Mouse (Mus musculus): ENCODE data around the gene Tmem178.

Gene Tmem178

GRCm38 (mm10) chr17:80997226-80997625 is 52.8 kb downstream of the Tmem178 start:
- DNase-seq (ENCODE audit: low spot score), result no peak

GRCm38 (mm10) chr17:80998958-80999357 is 54.5 kb downstream of the Tmem178 start:
- no peak for DNase-seq (ENCODE audit: low spot score)

GRCm38 (mm10) chr17:81001010-81001409 is 56.6 kb downstream of the Tmem178 start:
- DNase-seq (ENCODE audit: low spot score), result no peak

DNA sequence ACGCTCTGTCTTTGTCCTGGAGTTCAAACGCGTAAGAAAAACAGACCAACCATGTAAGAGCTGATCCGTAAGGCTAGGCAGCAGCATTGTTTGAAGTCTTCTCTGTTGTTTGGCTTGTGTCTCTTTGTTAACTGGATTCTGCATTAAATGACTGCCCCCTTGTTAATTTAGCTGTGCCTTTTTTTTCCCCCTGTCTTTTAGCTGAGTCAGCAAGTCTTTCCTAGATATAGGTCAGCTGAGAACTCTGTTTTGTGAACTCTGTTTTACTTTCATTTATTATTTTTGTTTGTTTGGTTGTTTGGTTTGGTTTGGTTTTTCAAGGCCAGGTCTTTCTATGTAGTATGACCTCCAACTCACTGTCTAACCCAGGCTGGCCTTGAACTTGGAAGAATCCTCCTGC is 57.2 kb downstream of the Tmem178 start:
- DNase-seq (ENCODE audit: low spot score), result no peak

- no peak for DNase-seq (ENCODE audit: low spot score)
These were observed 57.7 kb downstream of the Tmem178 start for GRCm38 (mm10) chr17:81002130-81002529.

DNA sequence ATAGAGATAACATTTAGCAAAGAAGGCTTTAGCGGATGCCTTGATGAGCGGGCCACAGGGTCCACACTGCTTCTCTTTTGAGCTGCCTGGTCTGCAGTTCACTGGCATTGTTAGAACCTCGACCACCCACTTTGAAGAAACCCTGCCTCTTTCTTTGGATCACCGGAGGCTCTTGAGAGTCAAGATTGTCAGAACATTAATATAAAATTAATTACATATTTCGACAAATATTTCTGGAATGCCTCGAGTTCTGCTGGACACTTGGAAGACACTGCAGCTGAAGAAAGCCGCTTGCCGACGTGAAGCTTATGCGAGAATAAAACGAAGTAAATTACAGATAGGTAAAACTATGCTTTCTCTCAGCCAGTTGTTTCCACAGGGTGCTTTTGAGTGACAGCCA is 60.0 kb downstream of the Tmem178 start:
- no peak for DNase-seq (ENCODE audit: low spot score)

DNA sequence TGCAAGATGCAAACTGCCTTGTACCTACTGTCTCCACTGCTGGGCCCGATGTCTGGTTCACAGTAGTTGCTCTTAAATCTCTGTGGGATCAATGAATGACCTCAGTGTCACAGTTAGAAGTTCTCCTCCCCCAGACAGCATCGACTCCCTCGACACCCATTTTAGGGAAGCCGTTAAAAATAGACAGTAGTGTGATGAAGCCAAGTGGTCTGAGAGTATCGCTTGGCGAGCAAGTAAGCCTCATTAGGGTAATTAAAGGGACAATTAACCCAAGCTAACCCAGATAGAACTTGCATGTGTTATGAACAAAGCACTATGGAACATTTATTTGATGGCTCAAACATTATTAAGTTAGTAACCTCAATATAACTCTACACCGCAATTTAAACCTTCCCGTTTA is 60.9 kb downstream of the Tmem178 start:
- no peak for DNase-seq (ENCODE audit: low spot score)

GRCm38 (mm10) chr17:81009112-81009511 is 64.7 kb downstream of the Tmem178 start:
- no peak for DNase-seq (ENCODE audit: low spot score)

DNA sequence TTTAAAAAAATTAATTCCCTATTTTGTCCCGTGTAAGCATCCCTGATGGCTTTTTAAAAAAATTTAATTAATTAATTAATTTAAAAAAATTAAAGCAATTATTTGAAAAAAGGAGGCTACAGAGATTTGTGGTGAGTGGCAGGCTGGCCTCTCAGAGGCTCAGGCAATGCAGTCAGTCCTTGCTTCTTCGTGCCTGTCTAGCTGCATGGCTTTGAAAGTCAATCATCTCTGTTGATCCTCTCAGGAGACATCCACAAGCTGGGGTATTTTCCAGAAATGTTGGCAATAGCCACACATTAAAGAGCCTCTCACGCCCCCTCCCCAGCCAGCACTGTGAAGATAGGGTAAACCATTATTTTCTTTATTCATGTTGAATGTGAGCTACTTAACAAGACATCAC is 65.8 kb downstream of the Tmem178 start:
- DNase-seq (ENCODE audit: low spot score), result no peak

- DNase-seq (ENCODE audit: low spot score), result no peak
These were observed 66.6 kb downstream of the Tmem178 start for GRCm38 (mm10) chr17:81010844-81011685.

DNA sequence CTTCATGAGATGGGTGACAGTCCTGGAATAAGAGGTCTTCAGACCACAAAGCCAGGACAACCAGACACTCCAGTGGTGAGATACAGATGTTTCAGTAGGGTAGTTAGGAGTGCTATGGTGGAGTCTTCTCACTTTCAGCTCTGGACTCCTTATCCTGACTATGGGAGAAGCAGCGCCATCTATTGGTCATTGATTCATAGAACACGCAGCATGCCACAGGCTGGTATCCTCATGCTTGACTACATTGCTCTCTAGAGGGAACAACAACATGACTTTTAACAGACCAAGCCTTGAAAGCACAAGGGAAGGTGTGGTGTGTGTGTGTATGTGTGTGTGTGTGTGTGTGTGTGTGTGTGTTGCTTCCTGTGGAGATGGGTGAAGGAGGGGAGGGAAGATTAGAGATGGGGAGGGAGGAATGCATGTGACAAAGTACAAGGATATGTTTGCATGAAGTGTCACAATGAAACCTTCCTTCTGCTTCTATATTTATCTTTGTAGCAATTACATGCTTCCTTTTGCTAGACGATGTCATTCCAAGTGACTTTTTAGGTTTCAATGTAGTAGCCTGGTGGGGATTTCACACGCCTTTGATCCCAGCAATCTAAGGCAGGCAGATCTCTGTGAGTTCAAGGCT is 71.5 kb downstream of the Tmem178 start:
- no peak for DNase-seq (ENCODE audit: low spot score)

DNA sequence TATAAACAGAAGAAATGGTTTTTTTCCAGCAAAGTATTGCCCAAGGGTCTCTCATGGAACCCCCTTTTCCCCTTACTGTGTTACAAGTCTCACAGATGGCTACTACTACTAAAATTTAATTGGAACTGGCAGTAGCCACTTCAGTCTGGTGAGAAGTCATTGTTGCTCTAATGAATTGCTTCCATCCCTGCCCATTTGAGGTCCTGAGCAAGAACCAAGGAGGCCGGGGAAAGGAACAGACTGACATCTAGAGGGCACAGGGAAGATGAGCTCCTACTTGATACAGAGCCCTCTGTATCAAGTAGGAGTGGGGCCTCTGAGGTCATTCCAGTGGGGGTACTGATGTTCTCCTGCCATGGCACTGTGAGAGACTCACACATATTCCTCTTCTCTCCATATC is 72.7 kb downstream of the Tmem178 start:
- no peak for DNase-seq (ENCODE audit: low spot score)

- DNase-seq (ENCODE audit: low spot score), result no peak
These were observed 82.9 kb downstream of the Tmem178 start for GRCm38 (mm10) chr17:81027331-81027730.

DNA sequence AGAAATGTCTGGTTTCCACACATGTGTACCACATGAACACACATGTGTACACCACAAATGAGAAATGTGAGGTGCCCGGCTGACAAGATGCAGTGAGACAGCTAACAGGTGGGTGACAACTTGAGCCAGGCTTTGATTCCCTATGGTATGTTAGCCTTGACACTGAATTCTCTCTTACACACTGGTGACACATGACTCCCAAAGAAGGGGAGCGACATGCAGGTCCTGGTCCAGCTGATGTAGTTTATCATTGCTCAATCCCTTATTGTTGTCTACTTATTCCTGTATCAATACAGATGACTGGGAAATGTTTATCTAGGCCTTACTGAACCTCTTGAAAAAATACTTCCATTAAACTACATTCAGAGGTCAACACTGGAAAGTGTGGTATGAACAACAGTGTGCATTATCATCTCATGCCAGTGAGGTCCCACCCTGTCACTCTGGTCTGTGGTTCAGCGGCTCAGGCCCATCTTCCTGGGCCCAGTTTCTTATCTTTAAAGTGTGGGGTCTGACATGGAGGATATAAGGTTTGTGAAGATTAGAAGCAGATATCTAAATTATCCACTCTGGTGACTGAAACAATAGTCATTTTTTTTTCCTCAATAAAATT is 87.5 kb downstream of the Tmem178 start:
- DNase-seq (ENCODE audit: low spot score), result no peak

DNA sequence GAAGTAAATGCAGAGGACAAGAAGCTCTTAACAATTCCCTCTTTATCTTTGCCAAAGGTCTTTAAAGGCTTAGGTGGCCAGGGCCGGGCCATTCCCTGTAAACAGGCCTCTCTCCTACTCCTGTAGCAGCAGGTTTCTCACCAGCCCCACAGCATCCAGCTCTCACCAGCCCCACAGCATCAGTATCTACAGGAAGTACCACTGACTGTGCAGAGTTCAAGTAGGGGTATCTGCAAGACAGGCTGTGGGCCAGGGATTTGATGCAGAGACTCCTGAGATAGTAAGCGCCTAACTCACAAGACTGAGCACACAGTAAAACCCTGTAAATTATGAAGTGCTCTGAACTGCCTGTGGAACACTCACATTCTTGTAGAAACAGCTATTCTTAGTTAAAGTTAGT is 88.5 kb downstream of the Tmem178 start:
- no peak for DNase-seq (ENCODE audit: low spot score)

GRCm38 (mm10) chr17:81035354-81035753 is 90.9 kb downstream of the Tmem178 start:
- DNase-seq (ENCODE audit: low spot score), result no peak

- DNase-seq (ENCODE audit: low spot score), result no peak
These were observed 94.4 kb downstream of the Tmem178 start for GRCm38 (mm10) chr17:81038707-81039408.

- DNase-seq (ENCODE audit: low spot score), result no peak
These were observed 97.2 kb downstream of the Tmem178 start for GRCm38 (mm10) chr17:81041662-81042061.

DNA sequence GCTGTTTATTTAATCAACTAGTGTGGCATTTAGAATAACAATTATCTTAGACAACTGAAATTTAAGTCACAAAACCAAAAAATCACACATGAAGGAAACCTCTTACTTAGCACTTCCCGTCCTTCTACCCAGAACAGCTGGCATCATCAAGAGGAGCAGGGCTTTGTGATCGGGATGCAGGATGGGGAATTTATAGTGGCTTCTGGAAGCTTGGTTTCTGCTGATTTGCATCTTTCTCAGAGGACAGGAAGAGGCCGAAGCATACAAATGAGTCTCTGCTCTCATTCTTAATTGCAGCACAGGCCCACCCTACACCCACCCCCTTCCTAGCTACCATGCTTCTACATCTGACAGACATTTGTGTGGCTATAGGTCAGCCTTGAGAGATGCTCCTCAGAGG is 99.9 kb downstream of the Tmem178 start:
- DNase-seq (ENCODE audit: low spot score), result no peak

GRCm38 (mm10) chr17:81045115-81045514 is 100.7 kb downstream of the Tmem178 start:
- no peak for DNase-seq (ENCODE audit: low spot score)

- peak; percentile 26 for DNase-seq (ENCODE audit: low spot score)
These were observed 101.2 kb downstream of the Tmem178 start for GRCm38 (mm10) chr17:81045525-81046150.

DNA sequence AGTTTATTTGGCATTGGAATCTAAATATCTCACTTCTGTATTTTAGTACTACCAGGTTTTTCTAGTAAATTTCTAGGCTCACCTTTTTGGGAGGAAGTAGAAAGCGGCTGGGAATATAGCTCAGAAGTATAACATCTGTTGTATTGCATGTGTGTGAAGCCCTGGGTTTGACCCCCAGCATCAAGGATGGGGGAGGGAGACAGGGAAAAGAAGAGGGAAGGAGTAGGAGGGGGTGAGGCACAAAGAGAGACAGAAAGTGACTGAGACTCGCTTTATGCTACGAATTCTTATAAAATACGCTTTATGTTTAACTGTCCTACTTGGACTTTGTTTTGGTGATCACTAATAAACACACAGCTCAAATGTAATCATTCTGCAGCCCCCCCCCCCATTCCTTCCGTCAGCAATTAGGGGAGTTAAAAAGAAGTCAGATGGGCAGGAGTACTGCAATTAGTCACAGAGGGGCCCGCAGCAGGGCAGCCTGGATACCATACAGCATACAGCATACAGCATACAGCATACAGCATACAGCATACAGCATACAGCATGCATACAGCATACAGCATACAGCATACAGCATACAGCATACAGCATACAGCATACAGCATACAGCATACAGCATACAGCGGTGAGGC is 103.6 kb downstream of the Tmem178 start:
- DNase-seq (ENCODE audit: low spot score), result no peak
